Mouse (Mus musculus): Measurements from ENCODE around the gene Tpst1. TPM values are rescaled to one million over a fixed set of nuclear protein-coding genes. Genes with fewer than 3 reads are reported as not detected.

The Tpst1 gene
- total RNA-seq, 1 experiment from 2014 or later: 55.1 TPM

DNA sequence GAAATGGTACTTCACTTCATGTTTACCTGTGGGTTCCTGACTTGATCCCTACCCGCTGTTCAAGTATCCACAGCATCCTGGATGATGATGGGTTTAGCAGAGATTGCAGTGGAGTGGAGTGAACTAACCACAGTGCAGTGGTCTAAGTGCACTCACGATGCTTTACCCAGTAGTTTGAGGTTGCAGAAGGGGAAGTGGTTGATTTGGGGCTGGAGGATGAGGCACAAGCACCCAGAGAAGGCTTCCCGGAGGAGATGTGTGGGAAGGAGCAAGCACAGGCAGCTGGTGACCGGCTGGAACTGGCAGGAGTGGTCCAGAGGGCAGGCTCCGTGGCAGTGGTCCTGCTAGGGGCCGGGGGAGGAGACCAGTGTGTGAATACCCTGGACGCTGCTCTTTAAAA lies 16.1 kb downstream of the Tpst1 start:
- DNase-seq: no peak

DNA sequence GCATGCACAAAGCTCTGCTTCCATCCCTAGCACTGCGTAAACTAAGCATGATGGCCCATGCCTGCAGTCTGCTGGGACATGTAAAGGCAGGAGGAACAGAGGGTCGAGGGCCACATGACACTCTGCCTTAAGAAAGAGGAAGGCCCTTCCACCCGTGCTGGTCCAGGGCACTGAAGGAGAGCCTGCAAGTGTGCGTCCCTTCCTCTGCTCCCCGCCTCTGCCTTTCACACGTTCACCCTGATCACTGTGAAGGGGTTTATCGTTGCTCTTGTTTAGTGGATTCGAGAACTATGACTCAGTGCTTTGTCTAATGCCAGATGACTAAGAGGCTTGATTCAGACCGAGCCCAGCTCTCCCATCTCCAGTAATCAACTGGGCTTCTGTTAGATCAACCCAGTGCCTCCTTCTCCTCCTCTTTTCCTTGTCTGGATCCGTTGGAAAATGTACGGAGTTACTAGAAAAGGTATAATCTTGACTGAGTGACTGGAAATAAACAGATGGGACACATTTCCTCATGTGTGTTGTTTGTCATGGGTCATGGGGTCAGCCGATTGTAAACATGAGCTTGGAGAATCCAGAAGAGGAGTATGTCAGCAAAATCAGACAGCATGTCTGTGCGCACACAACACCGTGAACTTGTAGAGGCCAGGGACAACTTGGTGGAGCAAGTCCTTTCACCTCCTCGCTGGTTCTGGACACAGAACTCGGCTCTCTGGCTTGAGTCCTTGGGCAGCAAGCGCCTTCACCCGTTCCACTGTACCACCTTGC lies 16.7 kb downstream of the Tpst1 start:
- DNase-seq: peak; percentile 19

DNA sequence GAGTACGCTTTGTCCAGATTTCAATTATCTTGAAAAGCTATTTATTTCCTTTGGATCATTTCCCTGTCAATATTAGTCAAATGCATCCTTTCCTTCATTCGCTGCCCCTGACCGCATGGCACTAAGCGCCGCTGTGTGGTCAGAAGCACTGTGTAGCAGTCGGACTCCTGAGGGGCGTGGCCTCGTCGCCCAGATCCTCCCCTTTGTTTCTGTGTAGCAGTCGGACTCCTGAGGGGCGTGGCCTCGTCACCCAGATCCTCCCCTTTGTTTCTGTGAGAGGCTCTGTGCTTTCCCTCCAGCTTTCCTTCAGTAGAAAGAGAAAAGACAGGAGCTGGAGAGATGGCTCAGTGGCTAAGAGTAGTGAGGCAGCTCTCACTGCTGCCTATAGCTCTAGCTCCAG lies 23.6 kb downstream of the Tpst1 start:
- DNase-seq: no peak

DNA sequence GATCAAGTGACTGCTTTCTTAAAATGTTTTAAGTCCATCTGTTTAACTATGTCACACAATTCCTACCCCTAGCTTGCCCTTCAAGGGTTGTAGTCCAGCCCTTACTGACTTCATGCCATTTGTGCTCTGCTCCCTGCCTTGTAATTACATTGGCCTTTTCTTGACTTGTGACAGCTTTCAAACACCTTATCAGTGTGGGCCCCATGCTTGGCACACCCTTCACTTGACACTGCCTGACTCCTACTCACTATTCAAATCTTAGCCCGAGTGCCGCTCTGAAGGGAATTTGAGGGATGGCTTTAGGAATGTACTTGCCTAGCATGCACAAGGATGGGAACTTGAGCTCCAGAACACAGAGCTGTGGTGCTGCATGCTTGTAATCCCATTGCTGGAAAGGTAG lies 24.7 kb downstream of the Tpst1 start:
- DNase-seq: no peak

DNA sequence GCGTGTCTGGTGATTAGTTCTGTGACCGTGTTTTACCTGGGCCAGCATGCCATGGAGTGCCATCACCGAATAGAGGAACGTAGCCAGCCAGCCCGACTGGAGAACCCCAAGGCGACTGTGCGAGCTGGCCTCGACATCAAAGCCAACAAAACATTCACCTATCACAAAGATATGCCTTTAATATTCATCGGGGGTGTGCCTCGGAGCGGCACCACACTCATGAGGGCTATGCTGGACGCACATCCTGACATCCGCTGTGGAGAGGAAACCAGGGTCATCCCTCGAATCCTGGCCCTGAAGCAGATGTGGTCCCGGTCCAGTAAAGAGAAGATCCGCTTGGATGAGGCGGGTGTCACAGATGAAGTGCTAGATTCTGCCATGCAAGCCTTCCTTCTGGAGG lies 28.6 kb downstream of the Tpst1 start:
- no peak for DNase-seq

DNA sequence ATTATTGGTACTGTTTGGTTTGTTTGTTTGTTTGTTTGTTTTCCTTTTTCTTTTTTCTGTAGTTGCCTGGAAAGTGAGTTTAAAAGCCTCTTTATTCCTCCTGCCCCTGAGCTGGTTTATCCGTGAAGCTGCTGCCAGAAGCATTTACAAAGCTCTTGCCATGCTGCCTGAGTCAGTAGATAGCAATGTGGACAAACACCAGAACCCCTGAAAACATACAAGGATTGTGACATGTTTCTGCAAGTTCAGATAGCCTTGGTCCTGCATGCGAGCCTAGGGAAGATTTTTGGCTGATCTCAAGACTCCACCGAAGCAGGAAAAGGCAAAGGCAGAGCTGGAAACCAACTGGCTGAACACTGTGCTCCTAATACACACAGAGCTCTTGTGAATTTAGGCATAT lies 36.2 kb downstream of the Tpst1 start:
- DNase-seq: no peak

DNA sequence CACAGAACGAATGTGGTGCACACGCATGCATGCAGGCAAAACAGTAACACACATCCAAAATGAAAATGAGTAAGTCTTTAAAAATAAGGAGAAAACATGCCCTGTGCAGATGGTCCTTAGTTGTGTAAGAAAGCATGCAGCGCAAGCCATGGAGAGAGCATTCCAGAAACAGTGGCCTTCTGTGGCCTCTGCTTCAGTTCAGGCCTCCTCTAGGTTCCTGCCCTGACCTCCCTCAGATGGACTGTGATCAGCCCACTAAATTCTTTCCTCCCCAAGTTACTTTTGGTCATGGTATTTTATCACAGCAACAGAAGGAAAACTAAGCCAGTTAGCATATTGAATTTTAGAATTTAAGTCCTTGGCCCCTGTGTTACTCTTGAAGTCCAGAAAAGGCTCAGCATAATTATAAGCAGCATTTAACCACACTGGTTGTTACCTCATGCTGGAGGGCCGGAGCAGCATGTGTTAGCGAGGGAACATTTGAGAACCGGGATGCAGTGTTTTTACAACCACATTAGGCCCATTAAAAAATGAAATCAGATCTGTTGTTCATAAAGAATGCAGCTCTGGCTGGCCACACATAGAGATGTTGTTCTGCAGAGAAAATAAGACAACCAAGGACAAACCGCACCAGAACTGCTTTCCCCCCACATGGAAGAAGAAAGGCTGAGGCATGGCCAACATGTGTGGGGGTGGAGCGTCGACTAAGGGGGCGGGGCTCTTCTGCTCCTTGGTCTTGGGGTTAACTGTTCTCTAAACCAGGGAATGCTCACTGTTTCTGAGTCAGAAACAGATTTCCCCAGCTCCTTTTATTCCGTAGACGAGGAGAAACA lies 37.7 kb downstream of the Tpst1 start:
- no peak for DNase-seq

DNA sequence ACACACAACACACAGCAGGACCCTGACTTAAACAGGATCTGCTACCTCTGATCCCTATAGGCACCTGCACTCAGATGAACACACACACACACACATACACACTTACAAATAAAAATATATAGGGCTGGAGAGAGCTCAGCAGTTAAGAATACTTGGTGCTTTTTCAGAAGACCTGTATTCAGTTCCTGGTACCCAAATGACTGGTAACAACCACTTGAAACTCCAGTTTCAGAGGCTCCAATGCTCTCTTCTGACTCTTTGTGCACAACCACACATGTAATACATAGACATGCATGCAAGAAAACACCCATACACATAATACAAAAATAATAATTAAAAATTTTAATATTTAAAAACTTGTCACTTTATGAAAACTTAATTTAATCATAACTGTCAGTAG lies 39.5 kb downstream of the Tpst1 start:
- no peak for DNase-seq

DNA sequence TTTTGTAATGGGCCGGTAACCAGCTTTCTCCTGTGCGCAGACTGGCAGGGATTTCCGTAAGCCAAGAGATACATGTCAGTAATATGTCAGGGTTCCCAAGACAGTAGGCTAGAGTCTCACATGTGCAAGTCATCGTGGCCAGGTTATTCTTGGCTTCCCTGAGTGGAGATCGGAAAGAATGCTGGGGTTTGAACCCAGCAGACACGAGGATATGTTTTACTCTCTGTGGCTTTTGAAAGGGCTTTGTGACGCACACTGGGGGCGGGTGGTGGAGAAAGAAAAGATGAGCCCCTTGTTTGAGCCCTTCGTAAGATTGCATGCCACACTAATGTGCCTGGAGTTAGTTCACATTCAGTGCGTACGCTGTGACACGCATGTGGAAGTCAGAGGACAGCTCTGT lies 43.0 kb downstream of the Tpst1 start:
- DNase-seq: no peak

DNA sequence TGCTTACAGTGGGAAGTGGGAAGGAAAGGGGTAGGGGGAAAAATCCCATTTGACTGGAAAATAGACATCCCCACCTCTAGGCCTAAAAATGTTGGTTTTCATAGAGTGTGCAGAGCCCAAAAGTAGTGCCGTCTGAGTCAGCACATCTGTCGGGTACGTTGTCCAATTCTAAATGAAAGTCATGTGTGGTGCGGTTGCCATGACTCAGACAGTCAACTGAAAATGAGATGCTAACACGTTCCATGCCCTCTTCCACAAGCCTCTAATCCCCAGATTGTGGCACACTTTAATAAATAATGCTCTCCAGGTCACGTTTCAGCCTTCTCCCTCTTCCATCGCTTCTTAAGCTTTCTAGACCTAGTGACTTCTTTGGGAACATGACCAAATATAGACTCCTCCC lies 43.7 kb downstream of the Tpst1 start:
- DNase-seq: no peak

DNA sequence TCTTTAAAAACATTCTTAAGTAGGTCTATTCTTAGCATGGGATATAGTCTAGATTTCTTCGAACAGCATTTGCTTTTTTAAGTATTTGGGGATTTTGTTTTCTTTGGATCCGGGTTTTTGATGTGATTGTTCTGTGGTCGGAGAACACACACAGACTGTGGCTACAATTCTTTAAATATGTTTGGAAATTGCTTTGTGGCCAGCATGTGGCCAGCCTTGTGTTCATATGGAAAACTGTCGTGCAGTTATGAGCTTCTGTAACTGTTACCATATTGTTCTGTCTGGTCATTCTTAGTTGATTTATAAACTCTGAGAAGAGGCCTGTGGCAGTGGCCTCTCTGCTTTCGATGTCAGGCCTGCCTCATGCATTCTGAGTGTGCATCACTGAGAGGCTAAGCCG lies 44.8 kb downstream of the Tpst1 start:
- no peak for DNase-seq

DNA sequence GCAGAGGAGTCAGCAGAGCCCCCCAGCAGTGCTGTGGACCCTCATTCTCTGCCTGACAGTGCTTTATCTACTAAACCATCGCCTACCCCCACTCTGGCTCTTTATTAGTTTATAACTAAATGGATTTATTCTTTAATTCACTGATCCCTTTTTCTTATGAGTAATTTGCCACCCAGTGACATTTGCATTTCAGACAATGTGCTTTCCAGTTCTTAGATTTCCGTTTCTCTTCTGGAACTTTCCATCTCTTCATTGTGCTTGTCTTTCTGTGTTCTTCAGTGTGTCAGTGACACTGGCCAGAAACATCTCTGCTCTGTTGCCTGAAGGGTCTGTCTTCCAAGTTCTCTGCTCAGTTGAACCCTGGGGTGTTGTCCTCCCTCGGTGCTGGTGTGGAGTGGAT lies 46.1 kb downstream of the Tpst1 start:
- DNase-seq: no peak

DNA sequence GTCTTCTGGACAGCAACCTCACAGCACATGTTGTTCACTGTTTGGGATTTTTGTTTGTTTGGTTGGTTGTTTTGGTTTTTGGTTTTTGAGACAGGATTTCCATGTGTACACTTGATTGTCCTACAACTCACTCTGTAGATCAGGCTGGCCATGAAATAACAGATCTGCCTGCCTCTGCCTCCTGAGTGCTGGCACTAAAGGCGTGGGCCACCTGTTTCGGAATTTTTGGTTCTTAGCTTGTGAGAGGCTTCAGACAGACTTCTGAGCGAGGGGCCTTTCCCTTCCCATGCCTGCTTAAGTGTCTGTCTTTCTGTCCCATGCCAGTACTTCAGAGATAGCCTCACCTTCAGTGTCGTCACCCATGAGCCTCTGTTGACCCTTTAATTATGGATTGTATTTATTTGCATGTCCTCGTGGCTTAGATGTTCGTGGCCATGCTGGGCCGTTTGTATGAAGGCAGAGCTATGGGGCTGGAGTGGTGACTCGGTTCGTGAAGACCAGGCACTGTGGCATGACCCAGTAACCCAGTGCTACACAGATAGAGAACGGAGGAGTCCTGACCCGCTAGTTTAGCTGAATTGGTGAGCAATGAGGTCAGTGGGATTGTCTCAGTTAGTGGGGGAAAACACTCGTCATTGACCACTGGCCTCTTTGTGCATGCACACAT lies 47.1 kb downstream of the Tpst1 start:
- no peak for DNase-seq

DNA sequence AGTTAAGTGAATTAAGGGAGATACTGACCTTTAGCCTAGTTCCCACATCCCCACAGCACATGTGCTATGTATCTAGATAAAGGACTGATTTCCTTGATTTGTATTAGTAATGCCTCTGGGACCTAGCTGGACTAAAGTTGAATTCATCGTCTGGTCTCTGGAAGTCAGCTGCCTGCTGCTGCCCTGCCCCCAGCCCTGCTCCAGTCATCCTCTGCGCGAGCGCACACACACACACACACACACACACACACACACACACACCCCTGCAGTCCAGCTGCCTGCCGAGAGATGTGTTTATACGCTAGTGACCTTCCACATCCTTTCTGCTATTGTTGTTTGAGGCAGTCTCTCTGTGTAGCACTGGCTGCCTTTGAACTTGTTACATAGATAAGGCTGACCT lies 47.8 kb downstream of the Tpst1 start:
- no peak for DNase-seq

DNA sequence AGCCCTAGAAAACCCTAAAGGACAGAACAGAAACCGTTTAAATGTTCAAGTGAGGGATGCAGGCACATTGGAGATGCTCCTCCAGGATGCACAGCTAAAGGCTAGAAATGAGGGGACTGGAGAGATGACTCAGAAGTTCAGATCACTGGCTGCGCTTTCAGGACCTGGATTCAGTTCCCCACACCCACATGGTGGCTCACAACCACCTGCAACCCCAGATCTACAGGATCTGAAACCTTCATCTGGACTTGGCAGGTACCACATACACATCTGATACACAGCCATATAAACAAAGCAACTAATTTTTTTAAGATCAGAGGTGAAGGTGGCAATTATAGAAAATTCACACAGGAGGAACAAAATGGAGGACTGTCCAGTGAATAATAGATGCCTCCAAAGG lies 49.2 kb downstream of the Tpst1 start:
- no peak for DNase-seq

DNA sequence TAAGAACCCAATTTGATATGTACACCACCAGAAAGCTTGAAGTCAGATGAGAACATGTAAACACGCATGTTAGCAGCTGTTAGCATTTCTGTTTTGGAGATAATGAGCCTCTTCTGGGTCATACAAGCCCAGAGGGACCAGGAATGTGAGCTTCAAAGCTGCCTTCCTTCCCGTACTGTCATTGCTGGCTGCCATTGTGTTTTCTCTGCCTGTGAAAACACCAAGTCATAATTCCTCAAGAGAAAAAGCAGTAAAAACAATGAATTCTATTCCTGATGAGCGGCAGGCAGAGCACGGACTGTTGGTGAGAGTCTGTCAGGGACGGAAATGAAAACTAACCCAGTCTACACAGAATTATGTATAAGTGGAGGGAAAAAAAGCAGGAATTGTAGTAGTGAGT lies 51.1 kb downstream of the Tpst1 start:
- DNase-seq: no peak

DNA sequence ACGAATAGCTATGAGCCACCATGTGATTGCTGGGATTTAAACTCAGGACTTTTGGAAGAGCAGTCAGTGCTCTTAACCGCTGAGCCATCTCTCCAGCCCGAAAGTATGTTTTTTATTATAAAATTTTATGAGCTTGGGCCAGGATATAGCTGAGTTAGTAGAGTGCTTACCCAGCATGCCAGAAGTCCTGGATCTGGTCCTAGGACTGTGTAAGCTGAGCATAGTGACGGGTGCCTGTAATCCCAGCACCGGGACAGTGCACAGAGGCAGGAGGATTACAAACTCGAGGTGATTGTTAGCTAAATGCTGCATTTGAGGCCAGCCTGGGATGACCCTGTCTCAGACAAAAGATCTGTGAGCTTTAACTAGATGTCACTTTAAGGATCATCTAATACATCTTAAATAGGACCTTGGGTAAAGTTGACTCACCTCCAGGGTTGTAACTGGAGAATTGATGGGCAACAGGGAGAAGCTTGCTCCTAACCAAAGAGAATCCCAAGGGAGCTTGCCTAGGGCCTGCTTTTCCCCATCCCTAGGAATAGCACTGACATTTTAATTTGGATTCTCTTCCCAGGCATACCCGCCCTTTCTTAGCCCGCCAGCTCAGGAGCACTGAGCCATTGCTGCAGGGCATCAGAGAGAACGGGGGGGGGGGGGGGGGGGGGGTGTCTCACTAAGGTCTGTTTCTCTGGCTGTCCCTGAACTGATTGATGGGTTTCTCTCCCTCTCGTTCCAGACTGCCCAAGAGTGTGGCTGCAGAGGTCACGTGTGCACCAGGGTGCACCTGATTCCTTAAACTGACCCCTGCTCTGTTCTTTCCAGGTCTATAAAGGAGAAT lies 55.8 kb downstream of the Tpst1 start:
- DNase-seq: no peak

DNA sequence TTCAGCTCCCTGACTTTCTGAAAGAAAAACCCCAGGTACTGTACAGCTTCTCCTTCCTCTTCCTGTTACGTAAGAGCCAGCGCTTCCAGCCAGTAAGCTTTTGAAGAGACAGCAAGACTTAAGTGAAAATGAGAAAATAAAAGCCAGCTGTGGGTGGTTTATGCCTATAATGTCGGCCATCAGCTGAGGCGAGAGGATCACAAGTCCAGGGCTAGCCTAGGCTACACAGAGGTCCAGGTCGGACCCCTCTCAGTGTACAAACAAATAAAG lies 56.3 kb downstream of the Tpst1 start:
- DNase-seq: no peak

DNA sequence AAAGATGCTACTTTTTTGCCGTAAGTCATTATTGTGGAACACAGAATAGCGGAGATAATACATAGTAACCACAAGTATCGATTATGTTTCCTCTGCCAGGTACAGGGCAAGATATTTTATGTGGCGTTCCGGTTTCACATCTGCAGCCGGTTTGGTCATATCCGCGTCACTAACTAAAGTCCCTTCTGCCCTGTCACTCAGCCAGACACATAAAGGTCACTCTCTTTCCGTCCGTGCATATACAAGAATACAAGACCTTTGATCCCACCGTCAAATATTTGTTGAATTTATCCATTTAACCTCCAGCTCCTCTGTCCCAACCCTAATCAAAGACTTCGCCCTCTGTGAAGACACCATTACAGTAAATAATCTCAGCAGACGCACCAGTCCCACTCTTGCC lies 63.5 kb downstream of the Tpst1 start:
- no peak for DNase-seq

DNA sequence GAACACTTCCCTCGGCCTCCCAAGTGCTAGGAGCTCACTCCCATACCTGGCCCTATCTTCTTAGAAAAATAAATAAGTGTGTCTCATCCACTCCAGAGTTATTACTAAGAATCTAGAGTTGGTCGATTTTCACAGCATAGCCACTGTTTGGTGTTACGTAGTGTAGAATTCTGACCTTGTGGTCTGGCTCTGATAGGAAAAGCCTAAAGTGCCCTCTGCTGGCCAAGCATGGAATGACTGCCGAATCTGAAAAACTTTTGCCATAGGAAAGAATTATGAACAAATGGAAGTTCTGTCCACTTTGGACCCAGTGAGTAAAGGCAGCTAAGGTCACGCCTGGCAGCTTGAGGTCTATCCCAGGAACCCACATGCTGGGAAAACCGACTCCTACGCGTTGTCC lies 66.3 kb downstream of the Tpst1 start:
- peak; percentile 80 for DNase-seq

DNA sequence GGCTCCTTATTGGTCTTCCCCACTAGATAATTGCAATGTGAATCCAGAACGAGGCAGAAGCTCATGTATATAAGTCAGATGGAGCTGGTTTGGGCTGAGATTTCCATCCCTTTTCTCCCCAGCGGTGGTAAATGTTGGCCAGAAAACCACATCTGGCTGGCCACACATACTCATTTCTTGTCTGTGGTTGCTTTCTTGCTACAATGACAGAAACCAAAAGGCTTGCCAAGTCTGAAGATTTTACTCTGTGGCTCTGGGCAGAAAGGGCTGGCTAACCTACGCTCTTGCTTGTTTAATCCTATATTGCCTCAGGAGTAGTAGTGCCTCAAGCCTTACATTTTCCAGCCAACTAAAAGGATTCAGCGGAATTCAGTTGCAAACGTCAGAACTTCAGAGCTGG lies 68.0 kb downstream of the Tpst1 start:
- DNase-seq: no peak

DNA sequence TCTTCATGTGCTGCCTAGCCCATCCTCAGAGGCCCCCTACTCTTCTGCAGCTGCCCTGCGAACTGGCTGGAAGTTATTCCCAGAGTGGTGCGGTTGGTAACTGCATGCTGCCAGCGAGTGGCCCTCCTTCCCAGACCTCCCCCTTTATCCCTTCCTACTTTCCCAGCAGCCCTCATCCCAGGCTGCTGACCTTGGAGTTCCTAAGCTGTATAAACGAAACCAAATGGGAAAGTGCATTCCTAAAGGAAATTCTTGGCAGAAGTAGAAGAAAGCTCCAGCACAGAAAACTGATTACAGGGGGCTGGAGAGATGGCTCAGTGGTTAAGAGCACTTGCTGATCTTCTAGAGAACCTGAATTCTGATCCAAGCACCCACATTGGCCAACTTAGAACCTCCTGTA lies 68.9 kb downstream of the Tpst1 start:
- DNase-seq: peak; percentile 22

DNA sequence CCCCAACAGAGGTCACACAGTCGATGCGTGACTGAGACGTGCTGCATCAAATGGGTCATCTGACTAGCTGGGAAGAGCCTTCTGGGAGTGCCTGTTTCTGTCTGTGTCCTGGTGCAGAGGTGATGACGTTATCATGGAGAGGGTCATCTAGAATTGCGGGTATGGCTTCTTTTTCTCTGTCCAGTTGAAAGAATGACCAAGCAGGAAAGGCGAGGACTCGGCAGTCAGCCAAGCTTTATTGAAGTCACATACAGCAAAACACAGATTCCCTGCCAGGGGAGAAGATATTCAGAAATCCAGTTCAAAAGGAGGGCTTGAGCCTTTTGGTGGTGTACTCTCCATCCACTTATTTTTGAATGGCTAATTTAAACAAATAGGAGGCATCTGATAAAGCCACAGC lies 70.0 kb downstream of the Tpst1 start:
- peak; percentile 35 for DNase-seq

Measured in adrenal gland, postnatal 25 days (tissue).